Mouse (Mus musculus) B cell, adult 2 months (primary cell): ENCODE results near the gene Rnf114.

Experiments
- DNase-seq, 2 experiments: peaks; one replicate each; pipeline ENCODE4 v3.0.0; 2022

Rnf114 gene

DNA sequence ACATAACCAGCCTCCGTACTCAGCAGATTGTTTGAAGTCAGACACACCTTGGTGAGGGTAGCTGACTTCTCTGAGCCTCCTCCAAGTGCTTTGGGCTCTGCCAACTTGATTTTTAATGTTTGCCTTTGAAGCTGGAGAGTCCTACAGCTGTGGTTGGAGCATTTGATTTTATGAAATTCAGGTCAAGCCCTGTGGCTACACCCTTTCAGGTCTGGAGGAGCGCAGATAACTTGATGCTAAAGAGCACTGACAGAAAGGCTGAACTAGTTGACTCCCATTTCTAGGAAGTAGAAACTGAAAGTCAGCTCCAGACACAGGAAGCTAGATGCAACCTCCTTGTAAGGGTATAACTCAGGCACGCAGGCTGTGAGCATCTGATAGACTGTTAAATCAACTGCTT, 12.7 kb downstream of the Rnf114 start:
- peak; percentile 56 to 57 for DNase-seq

DNA sequence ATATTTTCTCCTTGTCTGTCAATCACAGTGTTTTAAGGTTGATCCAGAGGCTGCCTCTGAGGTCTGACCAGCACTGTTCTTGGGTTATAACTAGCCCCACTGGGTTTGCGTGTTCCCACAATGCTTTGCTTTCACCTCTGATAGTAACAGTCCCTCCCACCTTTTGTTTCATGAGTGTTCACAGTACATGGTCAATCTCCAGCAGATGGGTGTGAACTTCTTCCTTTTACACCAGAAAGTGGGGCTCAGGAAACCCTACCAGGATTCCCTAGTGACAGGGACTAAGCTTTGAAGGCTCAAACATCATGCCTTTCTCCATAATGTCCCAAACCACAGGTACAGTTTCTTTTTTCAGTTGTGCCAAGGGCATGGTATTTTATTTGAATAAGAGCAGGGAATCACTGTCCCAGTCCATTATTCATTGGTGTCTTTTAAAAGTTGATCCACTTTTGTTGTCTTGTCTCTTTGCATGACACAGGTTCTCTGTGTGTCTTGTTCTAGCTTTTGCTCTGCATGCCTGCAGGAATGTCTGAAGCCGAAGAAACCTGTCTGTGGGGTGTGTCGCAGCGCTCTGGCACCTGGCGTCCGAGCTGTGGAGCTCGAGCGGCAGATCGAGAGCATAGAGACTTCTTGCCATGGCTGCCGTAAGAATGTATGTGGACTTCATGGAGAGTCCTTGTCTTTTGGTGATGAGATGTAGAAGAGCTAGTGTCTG, 14.3 kb downstream of the Rnf114 start:
- DNase-seq: no peak

DNA sequence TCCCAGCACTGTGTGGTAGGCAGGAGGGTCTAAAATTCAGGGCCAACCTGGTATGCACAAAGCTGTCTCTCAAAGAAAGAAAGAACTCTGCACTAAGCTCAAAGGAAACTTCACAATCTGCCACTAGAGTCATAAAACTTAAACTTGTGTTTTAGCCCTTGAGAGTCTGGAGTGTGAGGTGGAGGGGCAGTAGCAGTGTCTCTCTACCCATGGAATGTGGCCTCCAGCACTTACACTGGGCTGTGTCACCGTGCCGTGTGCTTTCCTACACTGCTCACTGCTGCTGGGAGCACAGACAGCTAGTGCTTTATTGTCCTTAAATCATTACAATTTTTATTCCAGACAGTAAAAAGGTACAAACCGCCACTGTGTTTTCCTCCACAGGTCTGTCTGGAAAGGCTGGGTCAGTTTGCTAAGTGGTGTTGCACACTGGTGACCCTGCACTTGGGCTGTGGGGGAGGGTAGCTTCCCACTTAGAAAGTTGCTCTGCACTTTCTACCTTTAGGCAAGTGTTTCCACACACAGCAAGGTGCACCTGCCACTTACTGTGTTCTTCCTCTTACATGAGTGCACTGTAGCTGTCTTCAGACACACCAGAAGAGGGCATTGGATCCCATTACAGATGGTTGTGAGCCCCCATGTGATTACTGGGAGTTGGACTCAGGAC, 15.4 kb downstream of the Rnf114 start:
- DNase-seq: no peak

DNA sequence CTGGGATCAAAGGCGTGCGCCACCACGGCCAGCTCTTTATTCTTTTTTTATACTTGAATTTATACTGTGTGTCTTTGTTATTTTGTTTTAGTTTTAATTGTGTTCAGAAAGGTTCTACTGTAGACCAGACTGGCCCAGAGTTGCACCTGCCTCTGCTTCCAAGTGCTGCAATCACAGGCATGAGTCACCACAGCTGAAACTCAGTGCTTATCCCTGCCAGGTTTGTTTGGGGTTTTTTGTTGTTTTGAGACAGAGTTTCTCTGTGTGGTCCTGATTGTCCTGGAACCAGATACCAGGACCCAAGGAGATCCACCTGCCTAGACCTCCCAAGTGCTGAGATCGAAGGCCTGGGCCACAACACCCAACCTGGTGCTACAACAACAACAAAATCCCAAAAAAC, 16.1 kb downstream of the Rnf114 start:
- DNase-seq: no peak

- DNase-seq: no peak
Measured at GRCm38 (mm10) chr2:167510485-167510884, 18.0 kb downstream of the Rnf114 start.

DNA sequence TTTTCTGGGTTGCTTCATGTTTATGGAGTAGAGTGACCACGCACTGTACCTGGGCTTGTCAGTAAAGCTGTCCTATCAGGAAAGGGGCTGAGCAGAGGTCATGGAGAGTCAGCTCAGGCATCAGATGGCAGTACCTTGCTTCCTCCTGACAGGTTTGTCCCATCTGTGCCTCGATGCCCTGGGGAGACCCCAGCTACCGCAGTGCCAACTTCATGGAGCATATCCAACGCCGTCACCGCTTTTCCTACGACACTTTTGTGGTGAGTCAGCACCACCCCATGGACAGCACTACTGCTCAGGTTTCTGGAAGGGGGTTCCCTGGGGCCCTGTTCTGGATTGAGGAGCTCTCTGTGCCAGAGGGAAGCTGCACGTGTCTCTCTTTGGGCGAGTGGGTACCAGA, 19.9 kb downstream of the Rnf114 start:
- DNase-seq: no peak

DNA sequence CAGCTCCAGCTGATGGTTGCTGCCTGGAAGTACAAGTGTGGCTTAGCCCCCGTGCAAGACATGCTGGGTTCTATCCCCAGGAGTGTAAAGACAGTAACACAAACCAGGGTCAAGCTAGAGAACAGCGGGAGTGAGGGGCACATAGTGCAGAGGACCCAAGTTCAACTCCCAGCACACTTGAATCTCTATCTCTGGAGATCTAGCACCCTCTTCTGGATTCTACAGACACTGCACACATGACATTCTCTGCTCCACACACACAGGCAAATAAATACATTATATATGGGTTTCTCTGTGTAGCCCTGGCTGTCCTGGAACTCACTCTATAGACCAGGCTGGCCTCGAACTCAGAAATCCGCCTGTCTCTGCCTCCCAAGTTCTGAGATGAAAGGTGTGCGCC, 20.5 kb downstream of the Rnf114 start:
- peak; percentile 35 to 45 for DNase-seq

- no peak for DNase-seq
Measured at GRCm38 (mm10) chr2:167514641-167515040, 22.2 kb downstream of the Rnf114 start.

DNA sequence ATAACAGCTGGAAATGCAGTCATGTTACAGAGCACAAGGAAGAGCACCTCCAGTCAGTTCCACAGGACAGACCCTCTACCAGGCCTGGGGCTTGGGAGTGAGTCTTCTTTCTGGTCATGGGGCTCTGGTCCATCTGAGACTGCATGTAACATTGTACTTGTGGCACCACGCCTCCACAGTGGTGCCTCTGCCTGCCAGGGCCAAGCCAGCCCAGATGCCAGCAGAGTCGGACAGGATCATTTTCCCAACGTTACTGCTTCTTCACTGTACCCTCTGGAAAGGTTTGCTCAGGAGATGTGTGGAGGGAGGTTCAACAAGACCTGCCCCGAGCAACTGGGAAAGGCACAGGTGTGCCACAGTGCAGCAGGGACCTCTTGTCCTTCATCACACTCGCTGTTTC, 23.2 kb downstream of the Rnf114 start:
- no peak for DNase-seq

DNA sequence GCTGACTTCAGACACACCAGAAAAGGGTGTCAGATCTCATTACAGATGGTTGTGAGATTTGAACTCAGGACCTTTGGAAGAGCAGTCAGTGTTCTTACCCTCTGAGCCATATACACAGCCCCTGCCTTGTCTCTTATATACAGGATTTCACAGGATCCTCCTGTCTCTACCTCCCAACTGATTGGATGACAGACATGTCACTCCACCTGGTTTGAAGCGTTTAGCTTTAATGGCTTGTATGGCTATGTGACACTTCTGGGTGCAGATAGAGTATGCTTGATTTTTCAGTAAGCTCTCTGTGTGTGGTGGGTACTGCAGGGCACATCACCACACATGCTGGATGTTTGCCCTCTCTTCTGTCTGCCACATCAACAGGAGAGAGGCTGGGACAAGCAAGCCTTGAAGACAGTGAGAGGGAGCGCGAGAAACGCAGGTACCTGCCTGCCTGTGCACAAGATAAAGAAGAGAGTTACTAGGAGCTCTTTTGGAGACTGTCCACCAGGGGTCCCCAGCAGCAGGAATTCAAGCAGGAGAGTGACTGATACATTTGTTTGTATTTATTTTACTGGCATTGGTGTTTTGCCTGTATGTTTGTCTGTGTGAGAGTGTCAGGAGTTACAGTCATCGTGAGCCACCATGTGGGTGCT, 27.3 kb downstream of the Rnf114 start:
- DNase-seq: peak; percentile 44 to 50

GRCm38 (mm10) chr2:167528278-167528677, 35.8 kb downstream of the Rnf114 start:
- DNase-seq: peak; percentile 48 to 55

DNA sequence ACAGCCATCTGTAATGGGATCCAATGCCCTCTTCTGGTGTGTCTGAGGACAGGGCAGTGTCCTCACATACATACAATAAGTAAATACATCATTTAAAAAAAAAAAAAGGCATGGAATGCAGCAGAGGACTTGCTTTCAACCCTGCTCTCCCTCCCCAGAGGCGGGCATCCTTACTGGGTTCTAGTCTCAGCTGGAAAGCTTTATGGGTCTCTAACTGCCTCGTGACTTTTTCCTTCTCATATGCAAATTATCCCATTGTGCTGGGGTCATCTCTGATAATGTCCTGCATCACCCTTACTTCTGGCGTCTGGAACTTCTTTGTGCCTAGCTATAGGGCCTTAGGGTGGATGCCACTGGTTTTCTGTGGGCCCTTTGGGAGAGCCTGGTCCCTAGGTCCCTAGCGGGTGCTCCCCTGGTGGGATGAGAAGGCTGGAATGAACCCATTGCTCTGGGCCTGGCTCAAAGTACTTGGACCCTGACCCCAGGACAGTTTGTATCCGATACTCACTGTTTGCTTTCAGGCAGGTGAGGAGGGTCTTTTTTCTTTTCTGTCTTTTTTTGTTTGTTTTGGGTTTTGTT, 37.6 kb downstream of the Rnf114 start:
- no peak for DNase-seq

- no peak for DNase-seq
Measured at GRCm38 (mm10) chr2:167530536-167530935, 38.1 kb downstream of the Rnf114 start.

DNA sequence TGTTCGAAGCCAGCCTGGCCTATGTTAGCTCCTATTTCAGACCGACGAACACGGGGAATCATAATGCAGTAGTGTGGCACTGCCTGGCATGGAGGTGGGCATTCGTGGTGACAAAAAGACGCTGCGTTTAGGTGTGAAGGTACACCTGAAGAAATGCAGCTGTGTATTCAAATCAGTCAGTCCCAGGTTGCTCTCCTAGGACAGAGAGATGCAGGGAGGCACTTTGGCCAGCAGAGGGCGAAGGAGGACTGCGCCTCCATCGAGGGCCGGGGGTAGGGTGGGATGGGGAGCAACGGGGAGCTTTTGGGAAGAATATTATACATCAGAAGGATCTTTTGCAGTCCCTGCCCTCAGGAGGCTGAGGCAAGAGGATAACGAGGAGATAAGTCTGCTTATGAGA, 39.7 kb downstream of the Rnf114 start:
- DNase-seq: peak; percentile 71 to 72

GRCm38 (mm10) chr2:167533880-167534279, 41.4 kb downstream of the Rnf114 start:
- no peak for DNase-seq

DNA sequence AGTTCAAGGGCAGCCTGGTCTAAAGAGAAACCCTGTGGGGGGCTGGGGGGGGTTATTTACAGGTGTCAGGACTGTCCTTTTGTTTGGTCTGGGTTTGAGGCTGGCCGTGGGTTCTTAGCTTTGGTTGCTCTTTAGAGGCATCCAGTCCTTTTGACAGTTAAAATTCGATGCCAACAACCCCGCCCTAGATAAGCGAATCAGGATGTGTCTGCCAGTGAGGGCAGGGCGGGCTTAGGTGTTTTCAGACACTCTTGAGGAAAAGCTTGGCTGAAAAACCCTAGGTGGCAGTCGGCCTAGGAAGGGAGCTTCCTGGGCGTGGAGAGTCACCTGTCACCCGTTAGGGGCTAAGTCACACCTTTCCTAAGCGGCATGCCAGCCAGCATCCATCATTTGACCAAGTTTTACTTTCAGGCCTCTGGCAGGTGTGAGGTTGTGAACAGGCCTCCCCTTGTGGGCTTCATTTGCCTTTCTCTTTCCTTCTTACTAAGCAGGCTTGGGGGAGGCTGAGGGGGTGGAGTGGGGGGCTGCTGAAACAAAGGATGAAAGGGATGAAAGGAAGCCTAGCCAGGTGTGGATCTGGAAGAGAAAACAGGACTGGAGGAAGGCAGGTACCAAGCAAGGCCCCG, 44.0 kb downstream of the Rnf114 start:
- DNase-seq: no peak

GRCm38 (mm10) chr2:167537476-167538297, 45.2 kb downstream of the Rnf114 start, which contains the start of gene Snai1:
Snai1 (plus strand) TSS chr2:167538195.
- peak; percentile 89 for DNase-seq

DNA sequence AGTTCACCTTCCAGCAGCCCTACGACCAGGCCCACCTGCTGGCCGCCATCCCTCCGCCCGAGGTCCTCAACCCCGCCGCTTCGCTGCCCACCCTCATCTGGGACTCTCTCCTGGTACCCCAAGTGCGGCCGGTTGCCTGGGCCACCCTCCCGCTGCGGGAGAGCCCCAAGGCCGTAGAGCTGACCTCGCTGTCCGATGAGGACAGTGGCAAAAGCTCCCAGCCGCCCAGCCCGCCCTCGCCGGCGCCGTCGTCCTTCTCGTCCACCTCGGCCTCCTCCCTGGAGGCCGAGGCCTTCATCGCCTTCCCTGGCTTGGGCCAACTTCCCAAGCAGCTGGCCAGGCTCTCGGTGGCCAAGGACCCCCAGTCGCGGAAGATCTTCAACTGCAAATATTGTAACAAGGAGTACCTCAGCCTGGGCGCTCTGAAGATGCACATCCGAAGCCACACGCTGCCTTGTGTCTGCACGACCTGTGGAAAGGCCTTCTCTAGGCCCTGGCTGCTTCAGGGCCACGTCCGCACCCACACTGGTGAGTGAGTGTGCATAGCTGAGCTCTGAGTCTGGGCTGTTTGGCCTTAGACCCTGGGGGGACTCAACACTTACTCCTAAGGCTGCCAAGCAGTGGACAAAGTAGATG, 46.3 kb downstream of the Rnf114 start:
- DNase-seq: no peak

GRCm38 (mm10) chr2:167539536-167540476, 47.4 kb downstream of the Rnf114 start:
- no peak for DNase-seq

DNA sequence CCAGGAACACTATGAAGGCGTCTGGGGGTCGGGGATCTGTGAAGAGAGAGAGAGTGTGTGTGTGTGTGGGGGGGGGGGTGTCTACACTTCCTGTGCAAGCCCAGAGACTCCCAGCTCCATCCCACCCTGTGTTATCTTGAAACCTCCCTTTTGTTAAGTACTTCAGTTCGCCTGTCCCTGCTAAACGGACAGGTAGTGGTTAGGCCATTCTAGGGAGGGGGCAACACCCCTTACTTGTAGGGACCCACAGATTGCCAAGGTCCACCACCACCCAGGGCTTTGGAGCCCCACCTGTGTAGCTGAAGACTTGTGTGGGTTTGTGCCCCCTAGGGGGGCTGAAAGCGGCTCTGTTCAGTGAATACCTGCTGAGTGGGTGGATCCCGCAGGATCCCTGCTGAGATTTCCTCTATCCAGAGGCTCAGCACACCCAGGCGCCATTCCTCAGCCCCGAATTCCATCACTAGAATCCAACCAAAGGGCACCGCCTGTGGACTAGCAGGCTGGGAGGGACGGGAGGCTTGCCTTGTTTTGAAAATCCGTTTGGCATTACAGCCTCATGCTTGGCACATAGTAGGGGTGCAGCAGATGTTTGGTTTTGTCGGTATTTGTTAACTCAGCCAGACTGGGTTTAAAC, 48.1 kb downstream of the Rnf114 start:
- DNase-seq: no peak
